Mouse (Mus musculus) forebrain, embryonic 15.5 days (tissue): Measurements from ENCODE around the gene Car1. TPM values are rescaled to one million over a fixed set of nuclear protein-coding genes. Genes with fewer than 3 reads are reported as not detected.
"Not testable (repeated sequence)": the region's sequence is repeated elsewhere in the genome, so short reads cannot be mapped to it uniquely, and the experiment has no call there.

Experiments
- ATAC-seq: fragments of 200-750 bp; cut with Nextera tagmentation; replicated peaks from 2 replicates; pipeline ENCODE4 v1.8.0; 2017; ENCODE audit warnings: mild to moderate bottlenecking, moderate TSS enrichment, moderate library complexity
- H3K27ac ChIP-seq: fragments of 300-500 bp; sonication (generic); replicated peaks from 2 replicates; pipeline ENCODE4 v1.5.1; 2015; ENCODE audit warnings: mild to moderate bottlenecking, inconsistent platforms
- H3K27me3 ChIP-seq: fragments of 300-500 bp; sonication (generic); 2 replicates; pipeline ENCODE4 v1.6.1; 2015; ENCODE audit warnings: inconsistent platforms
- H3K36me3 ChIP-seq: fragments of 300-500 bp; sonication (generic); 2 replicates; pipeline ENCODE4 v1.6.1; 2015; ENCODE audit warnings: mild to moderate bottlenecking, inconsistent platforms
- H3K4me1 ChIP-seq: fragments of 300-500 bp; sonication (generic); 2 replicates; pipeline ENCODE4 v1.6.1; 2015; ENCODE audit warnings: inconsistent platforms
- H3K4me2 ChIP-seq: fragments of 300-500 bp; sonication (generic); replicated peaks from 2 replicates; pipeline ENCODE4 v1.6.1; 2015; ENCODE audit warnings: mild to moderate bottlenecking, inconsistent platforms
- H3K4me3 ChIP-seq: fragments of 300-500 bp; sonication (generic); 2 replicates; pipeline ENCODE4 v1.5.1; 2015; ENCODE audit warnings: mild to moderate bottlenecking, inconsistent platforms
- H3K9ac ChIP-seq: fragments of 300-500 bp; sonication (generic); replicated peaks from 2 replicates; pipeline ENCODE4 v1.6.1; 2015; ENCODE audit warnings: mild to moderate bottlenecking, inconsistent platforms
- H3K9me3 ChIP-seq: fragments of 300-500 bp; sonication (generic); 2 replicates; pipeline ENCODE4 v1.6.1; 2016; ENCODE audit warnings: inconsistent platforms
- WGBS: fragments of 180-500 bp; shearing (Covaris S2); methylation state at CpG from one replicate; pipeline ENCODE4 v1.1.7; 2015; ENCODE audit warnings: mixed read lengths; 5-methylcytosine and 5-hydroxymethylcytosine counted together
- polyA plus RNA-seq: library from polyadenylated mRNA; unstranded; fragments of >200 nt; fragmentation: Nextera tagmentation; extraction: Ambion mirVana; gene quantifications from 2 replicates; pipeline ENCODE4 v1.2.1, GENCODE M21; 2015

Gene Car1
- polyA plus RNA-seq, 1 experiment from 2014 or later, result not detected

DNA sequence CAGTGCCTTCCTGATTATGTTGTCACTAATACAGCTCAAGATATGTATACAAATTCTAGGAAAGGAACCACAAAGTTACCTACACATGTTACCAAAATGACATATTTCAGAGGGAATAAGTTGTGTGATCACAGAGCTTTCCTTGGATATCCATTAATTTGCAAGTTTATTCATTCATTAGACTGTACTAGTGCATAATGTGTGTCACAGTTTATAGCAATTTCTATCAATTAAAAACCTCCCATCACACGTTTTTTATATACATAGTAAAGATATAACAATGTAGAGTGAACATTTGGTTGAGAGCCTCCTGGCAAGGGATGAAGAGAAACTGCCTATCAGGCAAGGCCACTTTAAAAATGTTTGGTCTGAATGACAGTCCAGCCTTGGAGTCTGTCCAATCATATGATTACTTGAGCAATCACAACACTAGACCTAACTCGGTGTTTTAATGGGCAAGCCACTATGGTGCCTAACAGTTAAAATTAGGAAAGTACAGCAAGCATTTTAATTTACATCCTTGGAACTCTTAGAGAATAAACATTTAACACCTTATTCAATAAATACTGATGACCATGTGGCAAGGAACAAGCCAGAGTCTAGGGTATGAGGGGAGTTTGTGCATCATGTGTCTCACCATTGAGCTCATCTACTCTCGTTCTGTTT, 31.5 kb downstream of the Car1 start:
- not testable (repeated sequence) for H3K9me3 ChIP-seq, H3K4me1 ChIP-seq, H3K27ac ChIP-seq, H3K4me3 ChIP-seq, H3K27me3 ChIP-seq, H3K4me2 ChIP-seq, H3K36me3 ChIP-seq, H3K9ac ChIP-seq
- peak; percentile 53; the same call in 1 of the 2 replicates for ATAC-seq
- 40% methylated on average over 3 of the region's 3 CpGs for WGBS

DNA sequence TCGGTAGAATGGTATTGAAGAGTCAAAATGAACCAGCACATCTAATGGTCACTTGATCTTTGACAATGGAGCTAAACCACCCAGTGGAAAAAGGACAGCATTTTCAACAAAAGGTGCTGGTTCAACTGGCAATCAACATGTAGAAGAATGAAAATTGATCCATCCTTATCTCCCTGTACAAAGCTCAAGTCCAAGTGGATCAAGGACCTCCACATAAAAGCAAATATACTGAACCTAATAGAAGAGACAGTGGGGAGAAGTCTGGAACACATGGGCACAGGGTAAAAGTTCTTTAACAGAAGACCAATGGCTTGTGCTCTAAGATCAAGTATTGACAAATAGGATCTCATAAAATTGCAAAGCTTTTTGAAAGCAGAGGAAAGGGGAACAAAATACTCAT, 33.6 kb downstream of the Car1 start:
- not testable (repeated sequence) for H3K4me1 ChIP-seq, ATAC-seq, H3K27me3 ChIP-seq, H3K4me2 ChIP-seq, H3K9me3 ChIP-seq, H3K27ac ChIP-seq, H3K9ac ChIP-seq, H3K4me3 ChIP-seq, H3K36me3 ChIP-seq
- 87% methylated on average over 1 of the region's 1 CpGs for WGBS

DNA sequence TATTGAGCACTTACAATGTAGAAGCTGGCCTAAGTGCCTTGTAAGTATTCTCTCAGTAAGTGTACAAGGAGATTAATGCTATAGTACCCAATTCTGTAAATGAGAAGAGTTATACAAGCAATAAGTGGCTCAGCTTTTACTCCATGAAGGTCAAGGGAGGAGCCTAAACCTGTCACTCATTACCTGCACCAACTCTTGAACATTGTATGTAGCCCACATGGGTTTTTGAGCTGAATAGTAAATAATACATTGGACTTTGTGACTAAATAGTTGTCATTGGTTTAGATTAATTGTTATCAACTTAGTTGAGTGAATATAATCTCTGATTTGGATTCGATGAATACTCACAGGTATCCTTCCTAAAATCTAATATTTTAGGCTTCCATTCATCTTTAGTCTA, 35.7 kb downstream of the Car1 start:
- H3K27ac ChIP-seq, H3K27me3 ChIP-seq, H3K4me2 ChIP-seq, H3K9ac ChIP-seq, ATAC-seq, H3K4me3 ChIP-seq, H3K36me3 ChIP-seq, H3K4me1 ChIP-seq, H3K9me3 ChIP-seq: not testable (repeated sequence)
- WGBS, result 95% methylated on average over 1 of the region's 1 CpGs

DNA sequence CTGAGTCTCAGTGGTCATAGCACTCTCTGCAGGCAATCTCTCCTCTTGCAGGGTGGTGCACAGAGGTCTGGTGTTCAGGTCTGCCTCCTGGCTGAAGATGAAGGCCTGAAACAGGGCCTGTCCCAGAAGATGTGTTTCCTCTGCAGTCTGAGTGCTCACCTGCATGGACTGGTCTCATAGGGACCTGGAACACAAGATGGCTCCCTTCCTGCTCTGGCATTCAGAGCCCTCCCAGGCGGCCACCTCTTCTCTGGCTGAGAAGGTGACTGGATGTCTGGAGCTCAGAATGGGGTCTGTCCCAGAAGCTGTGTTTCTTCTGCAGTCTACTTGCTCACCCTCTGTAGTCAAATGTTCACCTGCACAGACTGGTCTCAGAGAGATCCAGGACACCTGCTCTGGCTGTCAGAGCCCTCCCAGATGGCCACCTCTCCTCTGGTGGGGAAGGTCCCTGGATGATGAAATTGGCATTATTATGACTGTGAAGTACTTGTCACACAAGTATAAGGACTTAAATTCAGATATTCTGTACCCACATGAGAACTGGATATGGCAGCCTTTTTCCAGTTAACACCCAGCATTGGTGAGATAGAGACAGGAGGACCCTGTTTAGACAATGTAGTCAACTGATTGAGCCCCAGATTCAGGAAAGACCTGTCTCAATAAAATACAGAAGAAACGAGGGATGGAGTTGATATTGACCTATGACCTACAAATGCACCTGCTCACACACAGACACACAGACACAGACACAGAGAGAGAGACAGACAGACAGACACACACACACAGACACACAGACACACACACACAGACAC, 43.2 kb downstream of the Car1 start:
- 79% methylated on average over 2 of the region's 2 CpGs for WGBS
- H3K4me2 ChIP-seq, result no peak overlapping the region
- no peak overlapping the region for H3K9ac ChIP-seq
- ATAC-seq, result no peak
- no peaks in the 10 kb centered on the region for H3K4me1 ChIP-seq
- H3K27me3 ChIP-seq, result no peaks in the 10 kb centered on the region
- no peak overlapping the region for H3K27ac ChIP-seq
- no peaks in the 10 kb centered on the region for H3K36me3 ChIP-seq
- H3K4me3 ChIP-seq, result no peak overlapping the region
- no peaks in the 10 kb centered on the region for H3K9me3 ChIP-seq

DNA sequence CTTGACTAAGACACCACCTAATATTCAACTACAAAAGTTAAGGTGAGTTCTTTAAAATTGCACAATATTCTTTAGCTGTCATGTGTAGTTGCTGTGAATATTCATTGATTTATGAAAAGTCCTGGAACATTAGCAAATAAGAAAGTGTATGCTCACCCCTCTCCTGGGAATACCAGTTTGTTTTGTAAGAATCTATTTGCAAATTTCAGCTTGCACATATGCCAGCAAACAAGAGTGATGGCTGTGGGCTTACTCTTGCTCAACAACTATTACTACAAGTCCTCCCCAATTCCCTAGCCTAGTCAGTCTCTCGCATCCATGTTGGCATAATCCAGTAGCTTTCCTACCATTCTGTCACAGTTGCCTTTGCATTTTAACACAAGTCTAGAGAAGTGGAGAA, 52.5 kb downstream of the Car1 start:
- no peaks in the 10 kb centered on the region for H3K36me3 ChIP-seq
- no peak for ATAC-seq
- no peaks in the 10 kb centered on the region for H3K9me3 ChIP-seq
- no peak overlapping the region for H3K4me3 ChIP-seq
- H3K27ac ChIP-seq, result no peak overlapping the region
- H3K9ac ChIP-seq, result no peak overlapping the region
- no peaks in the 10 kb centered on the region for H3K4me1 ChIP-seq
- 96% methylated on average over 1 of the region's 1 CpGs for WGBS
- no peak overlapping the region for H3K4me2 ChIP-seq
- H3K27me3 ChIP-seq, result no peaks in the 10 kb centered on the region

DNA sequence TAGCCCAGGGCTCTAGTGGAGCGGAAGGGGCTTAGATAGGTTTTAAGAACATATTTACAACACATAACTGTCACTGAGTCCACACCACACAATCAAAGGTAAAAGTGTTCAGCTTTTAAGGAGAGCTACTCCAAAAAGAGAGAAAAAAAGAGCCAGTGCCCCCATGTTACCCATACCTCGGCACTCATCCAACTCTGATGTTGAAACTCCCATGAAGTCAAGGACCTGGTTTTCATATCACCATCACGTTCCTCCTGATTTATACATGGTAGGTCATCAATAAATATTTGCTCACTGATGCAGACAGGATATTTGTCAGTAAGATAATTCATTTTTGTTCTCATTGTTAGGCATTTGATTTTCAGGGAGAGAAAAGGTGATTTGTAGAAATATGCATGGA, 62.1 kb downstream of the Car1 start:
- H3K27me3 ChIP-seq, result no peaks in the 10 kb centered on the region
- H3K9ac ChIP-seq, result no peak overlapping the region
- no peak for ATAC-seq
- H3K4me1 ChIP-seq, result no peaks in the 10 kb centered on the region
- WGBS, result 93% methylated on average over 3 of the region's 3 CpGs
- no peak overlapping the region for H3K4me3 ChIP-seq
- H3K27ac ChIP-seq, result no peak overlapping the region
- no peak overlapping the region for H3K4me2 ChIP-seq
- H3K36me3 ChIP-seq, result no peaks in the 10 kb centered on the region
- H3K9me3 ChIP-seq, result no peaks in the 10 kb centered on the region

DNA sequence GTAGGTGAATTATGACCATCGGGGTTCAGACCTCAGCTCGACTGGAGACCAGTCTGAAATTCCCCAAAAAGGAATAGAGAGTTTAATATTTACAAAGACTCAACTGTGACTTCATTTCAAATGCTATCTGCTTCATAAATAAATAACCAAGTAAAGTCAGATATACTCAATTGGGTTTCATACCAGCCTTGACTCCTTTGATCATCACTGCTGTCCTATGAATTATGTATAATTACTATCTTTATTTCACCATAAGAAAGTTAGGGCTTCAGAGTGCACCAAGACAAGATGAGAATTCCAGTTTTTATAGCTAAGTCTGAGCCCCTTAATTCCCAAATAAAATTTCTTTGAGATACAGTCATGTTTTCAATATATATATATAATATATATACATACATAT, 69.9 kb downstream of the Car1 start:
- Histone ChIP-seq H3K36me3 (no peaks in the 10 kb centered on the region), H3K4me3 (no peak overlapping the region), H3K4me1 (no peaks in the 10 kb centered on the region), H3K27me3 (no peaks in the 10 kb centered on the region), H3K4me2 (no peak overlapping the region), H3K27ac (no peak overlapping the region), H3K9me3 (no peaks in the 10 kb centered on the region), H3K9ac (no peak overlapping the region)
- 79% methylated on average over 2 of the region's 2 CpGs for WGBS
- ATAC-seq, result no peak

DNA sequence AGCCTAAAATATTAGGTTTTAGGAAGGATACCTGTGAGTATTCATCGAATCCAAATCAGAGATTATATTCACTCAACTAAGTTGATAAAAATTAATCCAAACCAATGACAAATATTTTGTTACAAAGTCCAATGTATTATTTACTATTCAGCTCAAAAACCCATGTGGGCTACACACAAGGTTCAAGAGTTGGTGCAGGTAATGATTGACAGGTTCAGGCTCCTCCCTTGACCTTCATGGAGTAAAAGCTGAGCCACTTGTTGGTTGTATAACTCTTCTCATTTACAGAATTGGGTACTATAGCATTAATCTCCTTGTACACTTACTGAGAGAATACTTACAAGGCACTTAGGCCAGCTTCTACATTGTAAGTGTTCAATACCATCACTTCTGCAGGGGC, 80.7 kb downstream of the Car1 start:
- H3K4me3 ChIP-seq, H3K4me1 ChIP-seq, H3K9ac ChIP-seq, H3K4me2 ChIP-seq, H3K27ac ChIP-seq, H3K9me3 ChIP-seq, H3K27me3 ChIP-seq, ATAC-seq, H3K36me3 ChIP-seq: not testable (repeated sequence)
- 98% methylated on average over 1 of the region's 1 CpGs for WGBS

DNA sequence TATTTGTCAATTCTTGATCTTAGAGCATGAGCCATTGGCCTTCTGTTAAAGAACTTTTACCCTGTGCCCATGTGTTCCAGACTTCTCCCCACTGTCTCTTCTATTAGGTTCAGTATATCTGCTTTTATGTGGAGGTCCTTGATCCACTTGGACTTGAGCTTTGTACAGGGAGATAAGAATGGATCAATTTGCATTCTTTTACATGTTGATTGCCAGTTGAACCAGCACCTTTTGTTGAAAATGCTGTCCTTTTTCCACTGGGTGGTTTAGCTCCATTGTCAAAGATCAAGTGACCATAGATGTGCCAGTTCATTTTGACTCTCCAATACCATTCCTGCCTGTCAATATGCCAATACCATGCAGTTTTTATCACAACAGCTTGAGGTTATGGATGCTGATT, 82.7 kb downstream of the Car1 start:
- H3K27me3 ChIP-seq, H3K27ac ChIP-seq, H3K9ac ChIP-seq, H3K4me3 ChIP-seq, H3K4me2 ChIP-seq, H3K36me3 ChIP-seq, H3K4me1 ChIP-seq, ATAC-seq, H3K9me3 ChIP-seq: not testable (repeated sequence)

Other genes starting within 250 kb of the Car1 start
- 374 and 428 TPM in 2 replicates for gene 1810022K09Rik, start 197.1 kb downstream of the Car1 start, polyA plus RNA-seq
- gene Car13, start 166.6 kb downstream of the Car1 start, polyA plus RNA-seq, result 0.67 and 1.0 TPM in 2 replicates
- 1.1 and 2.1 TPM in 2 replicates for gene Car3, start 55.1 kb upstream of the Car1 start, polyA plus RNA-seq
- 21.7 and 22.7 TPM in 2 replicates for gene Car2, start 77.9 kb upstream of the Car1 start, polyA plus RNA-seq